Mouse (Mus musculus): ENCODE measurements around the gene Cpeb1. TPM values are rescaled to one million over a fixed set of nuclear protein-coding genes. Genes with fewer than 3 reads are reported as not detected.
A peak's percentile ranks its signal among the peaks of the same experiment; 100 is the strongest.

Cpeb1 gene
- total RNA-seq, 2 experiments from 2014 or later = 11.4 to 15.8 TPM

- DNase-seq = peak; percentile 7
- intact Hi-C loops (cut with DNase I) = no loop called here
These were observed 82.8 kb downstream of the Cpeb1 start for GRCm38 (mm10) chr7:81372337-81372920.

GRCm38 (mm10) chr7:81371811-81372210 is 83.5 kb downstream of the Cpeb1 start:
- intact Hi-C loops (cut with DNase I) = no loop called here
- DNase-seq = no peak

GRCm38 (mm10) chr7:81369724-81370123 is 85.5 kb downstream of the Cpeb1 start:
- intact Hi-C loops (cut with DNase I) = no loop called here
- DNase-seq = no peak

GRCm38 (mm10) chr7:81367946-81368345 is 87.3 kb downstream of the Cpeb1 start:
- intact Hi-C loops (cut with DNase I) = no loop called here
- DNase-seq = no peak

DNA sequence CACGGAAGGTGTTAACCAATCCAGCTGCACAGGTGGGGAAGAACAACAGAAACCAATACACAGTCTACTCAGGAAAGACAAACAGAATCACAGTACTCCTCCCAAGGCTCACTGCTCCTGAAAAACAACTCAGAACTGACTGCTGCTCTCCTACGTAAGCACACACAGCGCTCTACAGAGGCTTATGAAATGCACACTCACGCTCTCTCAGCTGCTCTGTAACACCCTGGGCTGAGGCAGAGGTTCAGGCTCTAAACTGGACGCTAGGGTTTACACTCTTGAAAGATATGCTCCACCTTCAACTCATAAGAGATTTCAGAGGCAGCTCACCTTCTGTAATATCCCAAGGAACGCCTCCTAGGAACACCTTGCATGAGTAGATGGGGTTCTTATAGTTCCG is 98.3 kb downstream of the Cpeb1 start:
- intact Hi-C loops (cut with DNase I) = no loop called here

DNA sequence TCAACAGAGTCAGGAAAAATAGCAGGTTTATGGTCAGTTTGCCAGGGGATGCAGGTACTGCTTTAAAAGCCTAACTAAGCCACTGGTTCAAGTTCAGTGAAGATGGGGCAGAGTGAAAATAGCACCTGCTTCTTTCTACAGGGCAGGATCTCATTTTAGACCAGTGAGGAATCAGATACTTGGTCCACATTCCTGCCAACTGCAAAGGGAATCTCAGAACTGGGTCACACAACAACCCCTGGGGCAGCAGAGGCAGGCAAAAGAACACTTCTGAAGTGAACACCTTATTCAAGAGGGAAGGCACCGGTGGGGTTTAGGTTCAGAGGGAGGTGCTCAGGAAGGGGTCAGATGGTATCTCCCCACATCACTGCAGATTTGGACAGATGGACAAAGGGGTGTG is 98.9 kb downstream of the Cpeb1 start:
- intact Hi-C loops (cut with DNase I) = no loop called here
- no peak for DNase-seq

More for the DNA sequence above, 98.3 kb downstream of the Cpeb1 start:
- no peak for DNase-seq

DNA sequence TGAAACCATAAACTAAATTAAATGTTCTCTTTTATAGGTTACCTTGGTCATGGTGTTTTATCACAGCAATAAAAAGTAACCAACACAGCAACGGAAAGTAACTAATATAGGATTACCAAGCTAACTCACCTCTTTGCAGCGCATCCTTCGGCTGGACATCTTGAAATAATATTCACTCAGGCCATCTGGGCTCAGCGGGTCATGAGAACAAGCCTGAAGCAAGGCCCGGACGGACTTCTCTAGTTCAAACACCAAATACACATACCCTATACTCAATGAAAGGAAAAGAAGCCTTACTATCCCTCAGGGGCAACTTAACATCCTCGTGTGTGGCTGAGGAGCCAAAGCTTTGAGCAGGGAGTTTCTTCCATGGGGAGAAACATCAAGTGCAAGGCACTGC is 99.5 kb downstream of the Cpeb1 start:
- intact Hi-C loops (cut with DNase I) = no loop called here
- DNase-seq = no peak

- intact Hi-C loops (cut with DNase I) = no loop called here
These were observed 103.4 kb downstream of the Cpeb1 start for GRCm38 (mm10) chr7:81351826-81352225.

DNA sequence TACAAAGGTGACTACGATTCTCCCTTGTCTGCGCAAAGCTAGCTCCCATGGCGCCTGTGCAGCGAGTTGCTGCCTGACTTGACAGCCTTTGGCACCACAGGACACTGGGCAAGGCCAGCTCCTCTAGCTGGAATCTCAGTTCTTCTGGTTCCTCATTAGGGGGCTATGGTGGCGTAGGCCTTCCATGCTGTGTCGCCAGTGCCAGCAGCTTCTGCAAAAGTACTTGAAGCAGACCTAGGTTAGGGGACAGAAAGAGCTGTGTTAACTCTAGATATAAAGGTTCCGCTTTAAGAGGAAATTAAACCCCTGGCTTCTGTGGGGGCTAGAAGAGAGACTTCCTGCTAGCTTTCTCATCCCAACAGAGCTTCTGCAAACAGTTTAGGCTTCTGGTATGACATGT is 107.1 kb downstream of the Cpeb1 start:
- no peak for DNase-seq
- intact Hi-C loops (cut with DNase I) = loop anchor here (5.0 kb wide), 1 partner anchor 174 kb away; no protein-coding TSS in a partner anchor

More at GRCm38 (mm10) chr7:81351826-81352225, 103.4 kb downstream of the Cpeb1 start:
- DNase-seq = no peak

DNA sequence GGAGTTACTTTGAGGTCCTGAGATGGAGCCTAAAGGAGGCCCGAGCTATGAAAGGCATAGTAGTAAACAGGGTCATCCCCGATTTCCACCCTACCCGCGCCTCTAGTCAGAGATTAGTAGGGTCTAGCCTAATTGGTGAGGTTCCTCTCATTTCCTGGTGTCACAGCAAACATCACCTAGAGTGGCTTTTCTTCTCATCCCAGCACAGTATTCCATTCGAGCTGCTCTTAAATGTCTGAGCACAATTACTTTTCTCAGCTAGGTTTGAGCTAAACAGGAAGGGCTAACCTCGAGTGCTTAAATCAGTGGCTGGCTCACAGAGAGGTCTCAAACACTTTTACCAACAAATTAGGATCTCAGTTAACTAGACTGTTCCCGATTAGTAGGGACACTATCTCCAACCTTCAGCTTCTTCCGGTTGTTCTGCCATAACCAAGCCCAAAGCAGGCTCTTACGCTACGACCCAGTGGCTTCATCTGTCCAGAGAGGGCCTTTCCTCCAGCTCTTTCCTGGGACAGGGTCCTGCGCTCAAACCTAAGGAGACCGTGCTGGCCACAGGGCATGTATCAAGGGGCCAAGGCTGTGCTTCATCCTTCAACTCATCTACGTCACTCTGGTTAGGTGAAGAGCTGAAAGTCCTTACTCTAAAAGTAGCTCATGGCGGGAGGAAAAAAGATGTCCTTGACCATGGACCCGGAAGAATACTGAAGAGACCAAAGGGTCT is 109.7 kb downstream of the Cpeb1 start:
- DNase-seq = no peak
- intact Hi-C loops (cut with DNase I) = loop anchor here (2.0 to 5.0 kb wide), 2 partner anchors 137 to 177 kb away; no protein-coding TSS in a partner anchor

GRCm38 (mm10) chr7:81344544-81345446 is 110.5 kb downstream of the Cpeb1 start, which contains the start of gene Rps17:
TSS of gene Rps17 (minus strand) at chr7:81345254.
- intact Hi-C loops (cut with DNase I) = loop anchor here (2.0 to 5.0 kb wide), 4 partner anchors 136 to 482 kb away; partner anchors contain the start of genes Whamm and Zscan2
- peak; percentile 100 for DNase-seq

DNA sequence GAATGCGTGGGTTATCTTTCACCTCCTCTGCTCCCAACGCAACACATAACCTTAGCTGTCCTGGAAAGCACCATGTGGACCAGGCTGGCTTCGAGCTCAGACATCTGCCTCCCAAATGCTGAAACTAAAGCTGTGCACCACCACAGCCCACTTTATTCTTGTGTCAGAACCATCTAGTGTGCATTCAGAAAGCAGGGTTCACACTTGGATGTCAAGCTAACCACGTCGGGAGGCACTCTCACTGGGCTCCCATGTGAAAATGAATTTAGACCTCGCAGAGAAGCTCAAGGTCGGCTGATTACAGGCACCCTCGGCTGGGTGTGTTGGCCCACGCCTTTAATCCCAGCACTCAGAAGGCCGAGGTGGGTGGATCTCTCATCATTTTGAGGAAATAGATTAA is 111.4 kb downstream of the Cpeb1 start:
- intact Hi-C loops (cut with DNase I) = loop anchor here (2.0 to 5.0 kb wide), 3 partner anchors 135 to 482 kb away; partner anchors contain the start of genes Whamm and Zscan2
- DNase-seq = no peak

DNA sequence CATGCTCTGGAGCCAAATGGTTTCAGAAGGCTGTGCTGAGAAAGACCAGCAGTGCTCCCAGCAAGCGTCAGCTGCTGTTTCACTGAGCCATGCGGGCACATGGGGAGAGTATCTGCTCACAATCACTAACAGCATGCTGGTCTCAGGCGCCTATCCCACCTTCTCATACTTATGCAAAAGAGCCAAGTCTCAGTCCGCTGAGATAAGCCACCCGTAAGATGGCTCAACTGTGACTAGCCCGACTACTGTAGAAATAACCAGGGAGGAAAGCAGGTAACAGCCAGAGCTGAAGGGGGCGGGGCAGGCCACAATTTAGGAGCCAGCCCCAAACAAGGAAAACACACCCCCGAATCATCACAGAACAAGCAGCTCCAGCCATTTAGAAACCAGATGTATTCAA is 111.9 kb downstream of the Cpeb1 start:
- intact Hi-C loops (cut with DNase I) = loop anchor here (5.0 kb wide), 2 partner anchors 229 to 481 kb away; partner anchors contain the start of genes Whamm and Zscan2
- no peak for DNase-seq

DNA sequence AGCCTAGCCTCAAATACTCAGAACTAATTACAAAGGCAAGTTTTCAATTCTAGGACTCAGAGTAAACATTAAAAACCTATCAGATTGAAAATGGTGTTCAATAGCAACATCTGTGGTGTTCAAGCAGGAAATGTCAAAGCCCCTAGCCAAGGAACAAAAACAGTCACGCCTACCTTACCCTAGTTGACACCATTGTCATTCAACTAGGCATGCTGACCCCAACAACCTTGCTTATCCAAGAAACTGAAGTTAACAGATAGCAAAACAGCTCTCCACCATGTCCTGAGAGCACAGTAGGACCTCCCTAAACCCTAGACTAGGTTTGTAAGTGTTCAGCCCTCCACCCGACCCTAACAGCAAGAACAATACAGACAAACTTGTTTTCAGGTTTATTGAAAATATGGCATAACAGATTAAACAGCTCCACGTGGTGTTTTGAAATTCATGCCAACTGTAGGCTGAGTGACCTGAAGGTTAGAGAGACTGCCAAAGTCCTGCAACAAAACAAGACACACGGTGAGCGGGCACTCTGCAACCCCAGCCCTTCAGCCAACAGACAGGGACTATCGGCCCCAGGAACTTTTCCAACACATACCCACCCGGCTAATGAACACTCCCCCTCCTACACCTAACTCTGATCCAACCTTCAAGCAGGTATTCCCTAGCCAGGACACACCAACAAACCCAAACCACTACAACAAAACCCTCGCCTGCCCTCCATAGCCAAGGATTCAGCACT is 112.7 kb downstream of the Cpeb1 start:
- intact Hi-C loops (cut with DNase I) = loop anchor here (5.0 kb wide), 2 partner anchors 230 to 480 kb away; partner anchors contain the start of genes Whamm and Zscan2
- DNase-seq = no peak

GRCm38 (mm10) chr7:81341563-81341962 is 113.7 kb downstream of the Cpeb1 start:
- DNase-seq = peak in 1 of 2 experiments; percentile 17
- intact Hi-C loops (cut with DNase I) = loop anchor here (1.0 to 5.0 kb wide), 3 partner anchors 174 to 479 kb away; partner anchors contain the start of genes Whamm and Zscan2

DNA sequence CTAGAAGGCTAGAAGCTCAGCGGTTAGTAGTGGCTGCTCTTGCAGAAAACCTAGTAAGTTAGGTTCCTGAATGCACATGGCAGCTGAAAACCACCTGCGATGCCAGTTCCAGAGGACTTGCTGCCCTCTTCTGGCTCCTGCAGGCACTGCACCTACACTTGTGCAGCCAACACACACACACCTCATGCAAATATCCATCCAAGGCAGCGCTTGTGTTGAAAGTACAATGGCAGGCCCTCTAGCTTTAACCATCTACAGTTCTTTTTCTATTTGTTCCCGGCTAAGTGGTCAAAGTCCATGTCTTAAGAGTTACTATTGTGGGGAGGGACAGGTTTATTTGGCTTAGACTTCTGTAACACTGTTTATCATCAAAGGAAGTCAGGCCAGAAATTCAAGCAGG is 115.5 kb downstream of the Cpeb1 start:
- peak; percentile 33 to 60 for DNase-seq
- intact Hi-C loops (cut with DNase I) = loop anchor here (5.0 kb wide), 2 partner anchors 233 to 477 kb away; partner anchors contain the start of genes Whamm and Zscan2

- no peak for DNase-seq
- intact Hi-C loops (cut with DNase I) = no loop called here
These were observed 116.8 kb downstream of the Cpeb1 start for GRCm38 (mm10) chr7:81338522-81338873.

DNA sequence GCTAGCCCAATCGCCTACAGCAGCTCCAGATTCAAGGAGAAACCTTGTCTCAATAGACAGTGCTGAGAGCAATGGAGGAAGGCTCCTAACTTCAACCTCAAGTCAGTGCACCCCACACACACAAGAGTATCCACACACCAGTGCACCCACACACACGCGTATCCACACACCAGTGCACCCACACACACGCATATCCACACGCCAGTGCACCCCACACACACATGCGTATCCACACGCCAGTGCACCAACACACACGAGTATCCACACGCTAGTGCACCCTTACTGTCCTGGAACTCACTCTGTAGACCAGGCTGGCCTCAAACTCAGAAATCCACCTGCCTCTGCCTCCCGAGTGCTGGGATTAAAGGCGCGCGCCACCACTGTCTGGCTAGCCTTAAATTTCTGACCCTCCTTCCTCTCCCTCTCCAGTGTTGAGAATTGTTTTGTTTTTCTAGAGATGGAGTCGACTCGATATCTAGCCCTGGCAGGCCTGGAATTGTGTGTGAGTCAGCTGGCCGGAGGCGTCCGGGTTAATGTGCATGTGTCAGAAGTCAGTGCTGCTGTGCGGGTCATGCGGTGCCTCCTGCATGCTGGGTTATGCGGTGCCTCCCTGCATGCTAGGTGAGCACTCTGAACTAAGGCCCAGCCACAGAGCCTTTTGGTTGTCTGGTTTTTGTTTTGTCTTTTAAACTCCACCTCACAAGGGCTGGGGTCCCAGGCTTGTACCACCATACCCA is 117.3 kb downstream of the Cpeb1 start:
- intact Hi-C loops (cut with DNase I) = no loop called here
- no peak for DNase-seq

GRCm38 (mm10) chr7:81336432-81336786 is 118.9 kb downstream of the Cpeb1 start:
- intact Hi-C loops (cut with DNase I) = loop anchor here (1.0 kb wide), 3 partner anchors 127 to 174 kb away; no protein-coding TSS in a partner anchor
- DNase-seq = peak; percentile 50 to 69

Data from heart, postnatal 36 days (tissue).